Mouse (Mus musculus) lung, postnatal 0 days (tissue): ENCODE data around the gene Nup98. TPM values are rescaled to one million over a fixed set of nuclear protein-coding genes. Genes with fewer than 3 reads are reported as not detected.

Experiments
- ATAC-seq: fragments of 200-750 bp; cut with Nextera tagmentation; 2 replicates; pipeline ENCODE4 v1.8.0; 2017; ENCODE audit warnings: moderate library complexity
- DNase-seq: peaks from one replicate; pipeline ENCODE4 v3.0.0-alpha.2; 2016; ENCODE audit warnings: low spot score
- H3K27ac ChIP-seq: fragments of 300-500 bp; sonication (generic); 2 replicates; pipeline ENCODE4 v1.5.1; 2014; ENCODE audit warnings: antibody characterized with exemption, mild to moderate bottlenecking, low read length, mixed read lengths
- H3K27me3 ChIP-seq: fragments of 300-500 bp; sonication (generic); replicated peaks from 2 replicates; pipeline ENCODE4 v1.6.1; 2014; ENCODE audit warnings: low read length, mixed read lengths; ENCODE audit not compliant: insufficient read depth
- H3K36me3 ChIP-seq: fragments of 300-500 bp; sonication (generic); 2 replicates; pipeline ENCODE4 v1.6.1; 2014; ENCODE audit warnings: low read length, mixed read lengths; ENCODE audit not compliant: insufficient read depth
- H3K4me1 ChIP-seq: fragments of 300-500 bp; sonication (generic); 2 replicates; pipeline ENCODE4 v1.6.1; 2014; ENCODE audit warnings: antibody characterized with exemption, low read depth, low read length, mixed read lengths; ENCODE audit not compliant: insufficient read depth
- H3K4me2 ChIP-seq: fragments of 300-500 bp; sonication (generic); replicated peaks from 2 replicates; pipeline ENCODE4 v1.6.1; 2014; ENCODE audit warnings: low read depth, mild to moderate bottlenecking, low read length, moderate library complexity, mixed read lengths
- H3K4me3 ChIP-seq: fragments of 300-500 bp; sonication (generic); 2 replicates; pipeline ENCODE4 v1.5.1; 2014; ENCODE audit warnings: low read depth, low read length
- H3K9ac ChIP-seq: fragments of 300-500 bp; sonication (generic); replicated peaks from 2 replicates; pipeline ENCODE4 v1.6.1; 2014; ENCODE audit warnings: low read depth, mild to moderate bottlenecking
- H3K9me3 ChIP-seq: fragments of 300-500 bp; sonication (generic); 2 replicates; pipeline ENCODE4 v1.6.1; 2016; ENCODE audit warnings: low read length, mixed read lengths
- CTCF ChIP-seq: IDR thresholded peaks from 2 replicates; pipeline ENCODE4 v1.5.1; 2016; ENCODE audit warnings: antibody characterized with exemption, mild to moderate bottlenecking
- EP300 ChIP-seq: IDR thresholded peaks from 2 replicates; pipeline ENCODE4 v1.6.1; 2016; ENCODE audit warnings: antibody characterized with exemption, mild to moderate bottlenecking, control low read depth
- WGBS: fragments of 180-500 bp; shearing (Covaris S2); extraction: QIAGEN DNeasy Blood & Tissue Kit; methylation state at CpG from one replicate; pipeline ENCODE4 v1.1.7; 2014; 5-methylcytosine and 5-hydroxymethylcytosine counted together
- polyA plus RNA-seq: library from polyadenylated mRNA; unstranded; fragments of >200 nt; fragmentation: Nextera tagmentation; extraction: Ambion mirVana; gene quantifications from 2 replicates; pipeline ENCODE4 v1.2.1, GENCODE M21; 2015

Nup98 gene
- polyA plus RNA-seq, 1 experiment from 2014 or later = 15.5 TPM

DNA sequence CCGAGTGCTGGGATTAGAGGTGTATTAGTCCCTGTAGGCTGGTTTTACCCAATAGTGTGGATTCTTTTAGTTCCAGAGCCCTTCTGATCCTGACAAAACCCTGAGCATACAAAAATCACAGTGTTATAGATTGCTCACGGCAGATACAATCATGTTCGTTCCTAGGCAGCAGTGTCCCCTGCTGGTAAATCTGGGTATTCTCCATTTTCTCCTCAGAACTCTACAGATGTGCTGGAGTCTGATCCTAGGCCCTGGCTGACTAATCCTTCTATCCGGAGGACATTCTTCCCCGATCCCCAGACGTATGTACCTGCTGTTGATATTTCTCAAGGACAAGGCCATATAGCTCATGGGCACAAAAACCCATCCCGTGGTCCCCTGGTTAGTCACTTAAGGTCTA is 131.5 kb downstream of the Nup98 start:
- no peak overlapping the region for H3K9ac ChIP-seq
- H3K27ac ChIP-seq = no peak overlapping the region
- H3K4me2 ChIP-seq = no peak overlapping the region
- H3K36me3 ChIP-seq = peaks cover 27% of the 10 kb centered on the region
- ATAC-seq (peak; percentile 40; the same call in 1 of the 2 replicates), DNase-seq (peak; percentile 44)
- no peak overlapping the region for H3K4me3 ChIP-seq
- no peaks in the 10 kb centered on the region for H3K9me3 ChIP-seq
- TF ChIP-seq EP300 (no peak), CTCF (peak; percentile 82)
- H3K4me1 ChIP-seq = no peaks in the 10 kb centered on the region
- 71% methylated on average over 7 of the region's 7 CpGs for WGBS
- no peaks in the 10 kb centered on the region for H3K27me3 ChIP-seq

DNA sequence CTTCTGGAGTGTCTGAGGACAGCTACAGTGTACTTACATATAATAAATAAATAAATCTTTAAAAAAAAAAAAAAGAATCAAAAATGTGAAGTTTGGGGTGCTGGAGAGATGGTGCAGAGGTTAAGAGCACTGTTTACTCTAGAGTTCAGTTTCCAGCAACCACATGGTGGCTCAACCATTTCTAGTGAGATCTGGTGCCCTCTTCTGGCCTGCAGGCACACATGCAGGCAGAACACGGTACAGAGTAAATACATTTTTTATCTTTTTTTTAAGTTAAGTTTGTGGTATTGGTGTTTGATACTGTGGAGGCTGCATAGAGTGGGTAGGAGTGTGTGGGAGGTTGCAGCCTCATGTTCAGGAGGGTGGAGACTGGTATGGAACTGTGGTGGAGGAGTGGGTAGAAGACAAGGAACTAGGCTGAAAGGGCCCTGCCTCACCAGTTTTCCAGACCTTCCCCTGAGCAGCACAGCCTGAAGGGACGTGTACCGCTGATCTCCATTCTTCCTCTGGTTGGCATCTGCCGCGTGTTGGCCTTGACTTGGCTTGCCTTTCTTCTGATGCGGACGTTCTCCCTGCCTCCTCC is 133.2 kb downstream of the Nup98 start:
- Histone ChIP-seq H3K4me2 (no peak overlapping the region), H3K4me1 (no peaks in the 10 kb centered on the region), H3K9ac (no peak overlapping the region), H3K4me3 (no peak overlapping the region), H3K27me3 (no peaks in the 10 kb centered on the region), H3K36me3 (peaks cover 30% of the 10 kb centered on the region), H3K27ac (no peak overlapping the region), H3K9me3 (no peaks in the 10 kb centered on the region)
- 73% methylated on average over 7 of the region's 7 CpGs for WGBS
- ATAC-seq = no peak
- DNase-seq = peak; percentile 26
- TF ChIP-seq CTCF (peak; percentile 73), EP300 (no peak)

Other genes starting within 250 kb of the Nup98 start
- gene Il18bp, start 191.5 kb downstream of the Nup98 start, polyA plus RNA-seq = 2.2 and 2.5 TPM in 2 replicates
- gene Rnf121, start 144.7 kb downstream of the Nup98 start, polyA plus RNA-seq = 16.2 and 18.2 TPM in 2 replicates
- gene Xndc1, start 144.7 kb downstream of the Nup98 start, polyA plus RNA-seq = 6.2 and 7.8 TPM in 2 replicates
- 0.29 and 0.30 TPM in 2 replicates for gene Xntrpc, start 144.5 kb downstream of the Nup98 start, polyA plus RNA-seq
- not detected in 2 replicates for gene Trpc2, start 127.1 kb downstream of the Nup98 start, polyA plus RNA-seq
- gene Art1, start 108.4 kb downstream of the Nup98 start, polyA plus RNA-seq = 0.14 and 0.23 TPM in 2 replicates
- 0.38 and 0.68 TPM in 2 replicates for gene Art5, start 100.7 kb downstream of the Nup98 start, polyA plus RNA-seq
- 0.36 and 1.1 TPM in 2 replicates for gene Chrna10, start 93.3 kb downstream of the Nup98 start, polyA plus RNA-seq
- 109 and 137 TPM in 2 replicates for gene Pgap2, start within 50 bp of the Nup98 start, polyA plus RNA-seq
- 133 and 141 TPM in 2 replicates for gene Rhog, start 45.9 kb upstream of the Nup98 start, polyA plus RNA-seq
- gene Stim1, start 57.6 kb upstream of the Nup98 start, polyA plus RNA-seq = 18.6 and 19.1 TPM in 2 replicates
- 20.7 and 25.2 TPM in 2 replicates for gene Rrm1, start 231.5 kb upstream of the Nup98 start, polyA plus RNA-seq